Mouse (Mus musculus) macrophage (primary cell): ENCODE measurements around the gene Elf1. TPM values are rescaled to one million over a fixed set of nuclear protein-coding genes. Genes with fewer than 3 reads are reported as not detected.
A peak's percentile ranks its signal among the peaks of the same experiment; 100 is the strongest.
"Not testable (repeated sequence)": the region's sequence is repeated elsewhere in the genome, so short reads cannot be mapped to it uniquely, and the experiment has no call there.

Experiments used
- H3K27ac ChIP-seq: fragments of 350-480 bp; formaldehyde crosslinking; 2 replicates; pipeline ENCODE4 v1.9.0; 2021
- H3K36me3 ChIP-seq: fragments of 350-480 bp; formaldehyde crosslinking; 2 replicates; pipeline ENCODE4 v1.9.0; 2021; ENCODE audit errors: inconsistent target
- H3K4me3 ChIP-seq: fragments of 350-480 bp; formaldehyde crosslinking; 2 replicates; pipeline ENCODE4 v1.9.0; 2021; ENCODE audit errors: inconsistent target
- H3K79me2 ChIP-seq: fragments of 350-480 bp; formaldehyde crosslinking; 2 replicates; pipeline ENCODE4 v1.9.0; 2021; ENCODE audit errors: inconsistent target
- WGBS: methylation state at CpG from one replicate; pipeline ENCODE4 v1.1.7; 2026; ENCODE audit warnings: inconsistent platforms; ENCODE audit not compliant: missing documents; 5-methylcytosine and 5-hydroxymethylcytosine counted together
- polyA plus RNA-seq: library from polyadenylated mRNA; stranded (reverse); fragments of 250-400 nt; gene quantifications from 3 replicates; pipeline ENCODE4 v1.2.4, GENCODE M21; 2018; ENCODE audit warnings: inconsistent platforms
- total RNA-seq, 78 experiments: library from RNA; depleted of rRNA; stranded (reverse); fragments of 250-400 nt; gene quantifications; 1 replicate in 9 of 78; 2 replicates in 24 of 78; 3 replicates in 43 of 78; 4 replicates in 2 of 78; pipeline ENCODE4 v1.2.4; 2018; ENCODE audit warnings: inconsistent platforms in 56 of 78

The Elf1 gene
- total RNA-seq (2018; cell fraction: chromatin; rRNA removed), result 100 to 1,000 TPM in 10 of 26 experiments, 10 to 100 TPM in 16; 47.7 to 153 (median 95.3) TPM
- total RNA-seq (2018; cell fraction: cytosol; rRNA removed), result 10 to 100 TPM; 48.3 to 92.7 (median 80.1) TPM
- 100 to 1,000 TPM in 8 of 26 experiments, 10 to 100 TPM in 18; 57.1 to 163 (median 87.9) TPM for total RNA-seq (2018; cell fraction: nucleus; rRNA removed)
- 52.2 to 64.9 TPM (median 62.1 TPM) in 3 replicates for polyA plus RNA-seq

GRCm38 (mm10) chr14:79480624-79481338, at the start of gene Elf1:
TSS of gene Elf1 (plus strand) at chr14:79481194.
- 1% methylated on average over 90 of the region's 96 CpGs for WGBS
- Histone ChIP-seq H3K79me2 (peaks cover 78% of the 10 kb centered on the region), H3K4me3 (peak within 1 kb of the TSS; percentile 63), H3K36me3 (peaks cover 6% of the 10 kb centered on the region; the same call in 1 of the 2 replicates), H3K27ac (peak within 1 kb of the TSS; percentile 79)

GRCm38 (mm10) chr14:79434068-79434467, 46.9 kb upstream of the Elf1 start:
- H3K27ac ChIP-seq, result no peak overlapping the region
- 100% methylated on average over 1 of the region's 1 CpGs for WGBS
- H3K36me3 ChIP-seq, result no peaks in the 10 kb centered on the region
- no peak overlapping the region for H3K4me3 ChIP-seq
- no peaks in the 10 kb centered on the region; the same call in 1 of the 2 replicates for H3K79me2 ChIP-seq

GRCm38 (mm10) chr14:79440655-79441054, 40.3 kb upstream of the Elf1 start:
- H3K79me2 ChIP-seq, result no peaks in the 10 kb centered on the region
- H3K27ac ChIP-seq, result no peak overlapping the region
- H3K4me3 ChIP-seq, result no peak overlapping the region
- H3K36me3 ChIP-seq, result no peaks in the 10 kb centered on the region
- WGBS, result 88% methylated on average over 2 of the region's 2 CpGs

DNA sequence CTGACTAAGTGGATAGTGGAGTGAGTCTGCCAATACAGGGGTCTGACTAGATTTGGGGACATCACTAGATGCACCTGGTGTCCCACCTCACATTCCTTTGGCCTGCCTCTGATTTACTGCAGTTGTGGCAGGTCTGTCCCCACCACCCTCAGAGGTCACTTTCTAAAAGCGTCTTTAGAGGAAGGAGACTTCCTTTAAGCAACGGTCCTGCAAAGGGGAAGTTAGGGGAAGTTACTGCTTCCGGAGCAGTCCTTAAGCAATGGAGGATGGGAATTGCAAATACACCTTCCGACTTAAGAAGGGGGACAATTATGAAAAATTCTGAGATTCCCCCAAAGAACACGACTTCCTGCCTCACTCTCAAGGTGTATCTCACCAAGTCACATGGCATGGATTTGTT, 39.6 kb upstream of the Elf1 start:
- H3K4me3 ChIP-seq, result no peak overlapping the region
- H3K36me3 ChIP-seq, result no peaks in the 10 kb centered on the region
- no peaks in the 10 kb centered on the region for H3K79me2 ChIP-seq
- WGBS, result 2% methylated on average over 4 of the region's 5 CpGs
- peak overlapping the region; percentile 55 for H3K27ac ChIP-seq

- no peak overlapping the region for H3K27ac ChIP-seq
- H3K4me3 ChIP-seq, result no peak overlapping the region
- no peaks in the 10 kb centered on the region for H3K79me2 ChIP-seq
- H3K36me3 ChIP-seq, result no peaks in the 10 kb centered on the region
- 91% methylated on average over 9 of the region's 9 CpGs for WGBS
These were observed 36.4 kb upstream of the Elf1 start for GRCm38 (mm10) chr14:79444601-79445000.

GRCm38 (mm10) chr14:79445055-79445620, 35.9 kb upstream of the Elf1 start:
- Histone ChIP-seq H3K79me2 (no peaks in the 10 kb centered on the region), H3K36me3 (no peaks in the 10 kb centered on the region), H3K4me3 (no peak overlapping the region), H3K27ac (no peak overlapping the region)
- WGBS, result 70% methylated on average over 16 of the region's 16 CpGs

GRCm38 (mm10) chr14:79451681-79452590, 29.1 kb upstream of the Elf1 start, which contains the start of gene Kbtbd6:
TSS of gene Kbtbd6 (plus strand) at chr14:79451835.
- peak within 1 kb of the TSS; percentile 28 for H3K4me3 ChIP-seq
- H3K36me3 ChIP-seq, H3K79me2 ChIP-seq, H3K27ac ChIP-seq: not testable (repeated sequence)
- 2% methylated on average over 26 of the region's 89 CpGs for WGBS

DNA sequence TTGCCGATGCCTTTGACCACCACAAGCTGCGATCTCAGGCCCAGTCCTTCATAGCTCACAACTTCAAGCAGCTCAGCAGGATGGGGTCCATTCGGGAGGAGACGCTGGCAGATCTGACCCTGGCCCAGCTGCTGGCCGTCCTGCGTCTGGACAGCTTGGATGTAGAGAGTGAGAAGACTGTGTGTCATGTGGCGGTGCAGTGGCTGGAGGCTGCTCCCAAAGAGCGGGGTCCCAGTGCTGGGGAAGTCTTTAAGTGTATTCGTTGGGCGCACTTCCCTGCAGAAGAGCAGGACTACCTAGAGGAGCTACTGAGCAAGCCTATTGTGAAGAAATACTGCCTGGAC, 28.4 kb upstream of the Elf1 start:
- WGBS, result 94% methylated on average over 4 of the region's 10 CpGs
- not testable (repeated sequence) for H3K27ac ChIP-seq, H3K4me3 ChIP-seq, H3K79me2 ChIP-seq, H3K36me3 ChIP-seq

GRCm38 (mm10) chr14:79460401-79460800, 20.6 kb upstream of the Elf1 start:
- H3K4me3 ChIP-seq, result no peak overlapping the region
- peaks cover 26% of the 10 kb centered on the region; the same call in 1 of the 2 replicates for H3K36me3 ChIP-seq
- H3K27ac ChIP-seq, result no peak overlapping the region
- H3K79me2 ChIP-seq, result no peaks in the 10 kb centered on the region
- 60% methylated on average over 1 of the region's 1 CpGs for WGBS

DNA sequence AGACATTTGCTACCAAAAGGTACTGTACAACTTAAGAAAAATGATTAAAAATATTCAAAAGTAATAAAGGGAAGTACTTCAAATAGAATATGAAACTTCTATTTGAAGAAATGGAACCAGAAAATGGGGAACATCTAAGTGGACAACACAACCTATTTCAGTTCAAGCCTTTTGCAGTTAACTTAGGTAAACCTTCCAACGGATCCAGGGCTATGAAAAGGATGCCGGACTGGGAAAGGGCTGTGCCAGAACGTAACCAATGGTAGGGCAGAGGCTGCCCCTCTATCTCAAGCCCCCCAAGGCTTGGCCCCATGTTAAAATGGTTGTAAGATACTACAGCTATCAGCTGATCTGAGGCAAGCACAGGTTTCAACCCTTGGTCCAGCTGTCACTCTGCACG, 20.0 kb upstream of the Elf1 start:
- Histone ChIP-seq H3K36me3 (peaks cover 27% of the 10 kb centered on the region; the same call in 1 of the 2 replicates), H3K27ac (no peak overlapping the region)
- WGBS, result 43% methylated on average over 4 of the region's 4 CpGs

DNA sequence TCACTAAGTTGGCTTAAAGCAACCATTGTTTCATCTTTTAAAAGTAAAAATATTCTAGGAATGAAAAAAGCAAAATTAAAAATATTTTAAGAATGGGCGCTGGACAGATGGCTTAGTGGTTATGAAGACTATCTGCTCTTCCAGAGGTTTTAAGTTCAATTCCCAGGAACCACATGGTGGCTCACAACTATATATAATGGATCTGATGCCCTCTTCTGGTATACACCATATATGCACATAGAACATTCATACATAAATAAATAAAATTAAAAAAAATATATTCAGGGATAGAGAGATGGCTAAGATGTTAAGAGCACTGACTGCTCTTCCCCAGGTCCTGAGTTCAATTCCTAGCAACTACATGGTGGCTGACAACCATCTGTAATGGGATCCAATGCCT, 15.4 kb upstream of the Elf1 start:
- Histone ChIP-seq H3K4me3 (no peak overlapping the region), H3K36me3 (peaks cover 54% of the 10 kb centered on the region), H3K27ac (no peak overlapping the region), H3K79me2 (no peaks in the 10 kb centered on the region)
- 91% methylated on average over 1 of the region's 1 CpGs for WGBS

More for the DNA sequence above, 20.0 kb upstream of the Elf1 start:
- Histone ChIP-seq H3K4me3 (no peak overlapping the region), H3K79me2 (no peaks in the 10 kb centered on the region)

DNA sequence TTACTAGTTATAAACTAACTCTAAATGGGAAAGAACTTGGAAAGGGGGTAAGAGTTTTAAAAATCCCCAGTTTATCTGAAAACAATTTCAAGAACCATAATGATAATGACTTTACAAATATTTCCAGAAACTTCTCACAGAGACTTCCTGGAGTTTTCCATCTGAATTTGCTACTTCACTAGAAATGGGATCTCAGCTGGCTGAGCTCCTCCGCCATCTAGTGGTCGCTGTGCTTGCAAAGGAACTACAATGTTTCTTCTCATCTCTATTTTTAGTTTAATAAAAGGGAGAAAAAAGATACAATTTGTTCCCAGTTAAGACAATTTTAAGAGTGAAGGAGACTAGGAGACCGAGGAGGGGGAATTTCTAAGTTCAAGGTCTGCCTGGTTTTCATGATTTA, 13.4 kb upstream of the Elf1 start:
- Histone ChIP-seq H3K36me3 (peaks cover 68% of the 10 kb centered on the region), H3K79me2 (no peaks in the 10 kb centered on the region), H3K27ac (no peak overlapping the region), H3K4me3 (no peak overlapping the region)
- 21% methylated on average over 3 of the region's 3 CpGs for WGBS

DNA sequence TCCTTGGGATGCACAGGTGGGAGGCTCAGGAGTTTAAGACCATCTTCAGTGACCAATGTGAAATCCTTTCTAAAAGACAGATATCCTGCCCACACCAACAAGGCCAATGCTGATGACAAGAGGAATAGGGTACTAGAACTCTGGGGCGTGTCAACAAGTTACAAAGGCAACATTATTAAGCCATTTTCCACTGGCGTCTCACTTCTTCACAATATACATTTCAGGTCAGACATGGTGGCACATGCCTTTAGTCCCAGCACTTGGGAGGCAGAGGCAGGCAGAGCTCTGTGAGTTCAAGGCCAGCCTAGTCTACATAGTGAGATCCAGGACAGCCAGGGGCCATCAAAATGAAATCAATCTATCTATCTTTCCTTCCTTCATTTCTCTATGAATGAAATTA, 7.6 kb upstream of the Elf1 start:
- peaks cover 57% of the 10 kb centered on the region for H3K36me3 ChIP-seq
- H3K4me3 ChIP-seq, result no peak overlapping the region
- WGBS, result 90% methylated on average over 2 of the region's 2 CpGs
- H3K79me2 ChIP-seq, result peaks cover 28% of the 10 kb centered on the region
- H3K27ac ChIP-seq, result no peak overlapping the region

GRCm38 (mm10) chr14:79481339-79482151, 551 bp downstream of the Elf1 start, which contains the start of gene Wbp4:
TSS of gene Wbp4 (minus strand) at chr14:79481520.
- WGBS, result 2% methylated on average over 77 of the region's 86 CpGs
- Histone ChIP-seq H3K36me3 (peaks cover 3% of the 10 kb centered on the region; the same call in 1 of the 2 replicates), H3K4me3 (peak within 1 kb of the TSS; percentile 63), H3K27ac (peak within 1 kb of the TSS; percentile 79), H3K79me2 (peaks cover 84% of the 10 kb centered on the region)
